Mouse (Mus musculus) CD8-positive naive resting alpha-beta T cell, adult 57 days (primary cell): Measurements from ENCODE around the gene Vmn2r54. TPM values are rescaled to one million over a fixed set of nuclear protein-coding genes. Genes with fewer than 3 reads are reported as not detected.

Source experiments
- total RNA-seq: library from RNA; stranded (reverse); gene quantifications from one replicate; pipeline ENCODE4 v1.2.4, GENCODE M21; 2023

The Vmn2r54 gene
- not detected for total RNA-seq

DNA sequence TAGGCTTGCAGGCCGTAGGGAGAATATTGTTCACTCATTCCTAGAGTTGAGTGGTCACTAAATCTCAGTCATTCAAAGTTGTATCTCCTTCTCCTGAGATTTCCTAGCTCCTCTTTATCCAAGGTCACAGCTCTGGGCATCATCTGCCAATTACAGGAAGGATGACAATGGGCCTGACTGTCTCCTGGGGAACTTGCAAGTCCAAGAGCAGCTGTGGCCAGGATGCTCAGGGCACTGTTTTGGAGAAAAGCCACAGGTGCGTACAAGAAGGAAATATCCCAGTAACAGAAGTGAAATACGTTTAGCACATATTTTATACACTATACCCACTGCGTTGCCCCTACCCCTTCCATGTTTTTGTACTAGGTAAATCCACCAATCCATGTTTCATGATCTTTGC lies at the start of gene Vmn2r54:
Gene Vmn2r54, minus strand, starts transcription at position 101 of the 400 bp plus-strand sequence.

DNA sequence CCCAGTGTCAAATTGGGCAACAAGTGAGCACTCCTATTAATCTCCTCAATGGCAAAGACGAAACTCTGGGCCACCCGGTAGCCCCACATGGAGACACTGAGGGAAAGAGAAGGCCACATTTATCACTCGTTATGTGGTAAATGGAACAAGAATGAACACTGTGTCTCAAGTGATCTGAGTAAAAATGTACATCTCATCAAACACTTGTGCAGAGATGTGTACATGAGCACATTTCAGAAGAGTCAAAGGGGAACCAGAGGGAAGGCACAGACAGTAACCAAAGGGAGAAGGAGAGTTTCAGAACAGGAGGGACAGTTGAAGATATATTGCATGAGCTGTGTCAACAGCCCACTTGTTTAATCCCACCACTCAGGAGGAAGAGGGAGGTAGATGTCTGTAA lies 44.8 kb upstream of the Vmn2r54 start, which contains the start of gene Vmn2r55:
Gene Vmn2r55, minus strand, starts transcription at position 101 of the 400 bp plus-strand sequence.

DNA sequence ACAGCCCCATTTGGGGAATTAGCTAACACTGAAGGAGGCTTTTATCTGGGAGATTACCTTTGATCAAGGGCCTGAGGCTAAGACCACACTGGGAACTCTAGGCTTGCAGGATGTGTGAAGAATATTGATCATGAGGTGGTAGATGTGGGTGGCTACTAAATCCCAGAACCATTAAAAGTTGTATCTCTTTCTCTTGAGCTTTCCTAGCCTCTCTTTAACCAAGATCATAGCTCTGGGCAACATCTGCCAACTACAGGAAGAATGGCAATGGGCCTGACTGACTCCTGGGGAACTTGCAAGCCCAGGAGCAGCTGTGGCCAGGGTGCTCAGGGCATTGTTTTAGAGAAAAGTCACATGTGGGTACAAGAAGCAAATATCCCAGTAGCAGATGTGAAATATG lies 31.4 kb downstream of the Vmn2r54 start, which contains the start of gene Vmn2r53:
Gene Vmn2r53, minus strand, starts transcription at position 101 of the 400 bp plus-strand sequence.

Other genes with a start within 250 kb of the Vmn2r54 start
- 4.7 TPM for gene Zfp551, start 217.6 kb downstream of the Vmn2r54 start, total RNA-seq
- 6.4 TPM for gene Zfp606, start 162.0 kb downstream of the Vmn2r54 start, total RNA-seq
- not detected for gene 2900092C05Rik, start 127.8 kb downstream of the Vmn2r54 start, total RNA-seq
- 0.06 TPM for gene Vmn2r53, start 31.5 kb downstream of the Vmn2r54 start, total RNA-seq
- gene Vmn2r55, start 44.7 kb upstream of the Vmn2r54 start, total RNA-seq: not detected
- gene Vmn2r56, start 94.7 kb upstream of the Vmn2r54 start, total RNA-seq: not detected
- 24.6 TPM for gene Zscan18, start 163.3 kb upstream of the Vmn2r54 start, total RNA-seq
- 12.0 TPM for gene Zfp329, start 178.5 kb upstream of the Vmn2r54 start, total RNA-seq
- 117 TPM for gene Zfp110, start 194.4 kb upstream of the Vmn2r54 start, total RNA-seq
- gene Zfp128, start 240.9 kb upstream of the Vmn2r54 start, total RNA-seq: 1.6 TPM